Mouse (Mus musculus) CH12.LX (cell line): Measurements from ENCODE around the gene 5730596B20Rik.

Experiments
- CHD2 ChIP-seq: IDR thresholded peaks from 2 replicates; pipeline ENCODE4 v1.6.1; 2011; ENCODE audit warnings: low read length, improper control_type of control experiment
- CTCF ChIP-seq, 2 experiments: IDR thresholded peaks in 1 of 2; conservative IDR thresholded peaks in 1 of 2; 2 replicates each; pipeline ENCODE4 v1.5.1; 2011 to 2012; ENCODE audit warnings: low read depth in 2 of 2, low read length in 2 of 2, improper control_type of control experiment in 1 of 2, inconsistent platforms in 1 of 2, mild to moderate bottlenecking in 1 of 2, moderate library complexity in 1 of 2
- GABPA ChIP-seq: IDR thresholded peaks from 2 replicates; pipeline ENCODE4 v1.6.1; 2012; ENCODE audit warnings: low read depth, low read length, improper control_type of control experiment, inconsistent platforms; ENCODE audit not compliant: insufficient replicate concordance
- JUND ChIP-seq: conservative IDR thresholded peaks from 2 replicates; pipeline ENCODE4 v1.6.1; 2011; ENCODE audit warnings: low read depth, low read length, improper control_type of control experiment
- MXI1 ChIP-seq: IDR thresholded peaks from 2 replicates; pipeline ENCODE4 v1.6.1; 2011; ENCODE audit warnings: mild to moderate bottlenecking, low read depth, low read length, improper control_type of control experiment
- POLR2A ChIP-seq: IDR thresholded peaks from 2 replicates; pipeline ENCODE4 v1.6.1; 2011; ENCODE audit warnings: low read depth, mild to moderate bottlenecking, improper control_type of control experiment, low read length
- RCOR1 ChIP-seq: conservative IDR thresholded peaks from 2 replicates; pipeline ENCODE4 v1.6.1; 2012; ENCODE audit warnings: low read depth, mild to moderate bottlenecking, inconsistent platforms, low read length, improper control_type of control experiment
- SMC3 ChIP-seq: IDR thresholded peaks from 2 replicates; pipeline ENCODE4 v1.6.1; 2011; ENCODE audit warnings: low read depth, low read length, improper control_type of control experiment

- no peak for TF ChIP-seq POLR2A
- TF ChIP-seq CTCF (conservative IDR thresholded peaks at IDR 0.05 in 1 of 2, IDR thresholded peaks at IDR 0.05 in 1 of 2; ENCODE audit: low read depth in 2 of 2, low read length in 2 of 2): no peak
- no peak for TF ChIP-seq JUND
- TF ChIP-seq MXI1: no peak
- TF ChIP-seq SMC3: no peak
- no peak for TF ChIP-seq RCOR1
- no peak for TF ChIP-seq GABPA
- TF ChIP-seq CHD2: no peak
These were observed 6.0 kb upstream of the 5730596B20Rik start for GRCm38 (mm10) chr6:52171331-52171730.
